Mouse (Mus musculus): ENCODE results near the gene Ifitm5. TPM values are rescaled to one million over a fixed set of nuclear protein-coding genes. Genes with fewer than 3 reads are reported as not detected.

The Ifitm5 gene
- polyA plus RNA-seq, 1 experiment from 2014 or later = 0.60 TPM

Other genes starting within 250 kb of the Ifitm5 start
- gene Cyp2e1, start 186.6 kb downstream of the Ifitm5 start, polyA plus RNA-seq (2014; fragmentation: Nextera tagmentation; extraction: Ambion mirVana) = not detected in 2 replicates
- 0.58 TPM in 1 of 2 replicates, not detected in the other for gene Syce1, start 162.4 kb downstream of the Ifitm5 start, polyA plus RNA-seq (2014; fragmentation: Nextera tagmentation; extraction: Ambion mirVana)
- 0.63 and 0.96 TPM in 2 replicates for gene Zfp941, start 128.1 kb downstream of the Ifitm5 start, polyA plus RNA-seq (2014; fragmentation: Nextera tagmentation; extraction: Ambion mirVana)
- 2.7 and 3.7 TPM in 2 replicates for gene Urah, start 115.3 kb downstream of the Ifitm5 start, polyA plus RNA-seq (2014; fragmentation: Nextera tagmentation; extraction: Ambion mirVana)
- not detected in 2 replicates for gene Scgb1c1, start 104.7 kb downstream of the Ifitm5 start, polyA plus RNA-seq (2014; fragmentation: Nextera tagmentation; extraction: Ambion mirVana)
- gene Odf3, start 102.5 kb downstream of the Ifitm5 start, polyA plus RNA-seq (2014; fragmentation: Nextera tagmentation; extraction: Ambion mirVana) = not detected in 2 replicates
- gene Gm45785, start 94.0 kb downstream of the Ifitm5 start, polyA plus RNA-seq (2014; fragmentation: Nextera tagmentation; extraction: Ambion mirVana) = not detected in 2 replicates
- gene Ric8a, start 93.3 kb downstream of the Ifitm5 start, polyA plus RNA-seq (2014; fragmentation: Nextera tagmentation; extraction: Ambion mirVana) = 44.3 and 45.4 TPM in 2 replicates
- gene Bet1l, start 92.7 kb downstream of the Ifitm5 start, polyA plus RNA-seq (2014; fragmentation: Nextera tagmentation; extraction: Ambion mirVana) = 21.5 and 25.1 TPM in 2 replicates
- gene Psmd13, start 68.3 kb downstream of the Ifitm5 start, polyA plus RNA-seq (2014; fragmentation: Nextera tagmentation; extraction: Ambion mirVana) = 162 and 183 TPM in 2 replicates
- gene Sirt3, start 68.0 kb downstream of the Ifitm5 start, polyA plus RNA-seq (2014; fragmentation: Nextera tagmentation; extraction: Ambion mirVana) = 19.9 and 24.5 TPM in 2 replicates
- gene Cox8b, start 49.8 kb downstream of the Ifitm5 start, polyA plus RNA-seq (2014; fragmentation: Nextera tagmentation; extraction: Ambion mirVana) = 0.97 TPM in 1 of 2 replicates, not detected in the other
- gene Nlrp6, start 29.4 kb downstream of the Ifitm5 start, polyA plus RNA-seq (2014; fragmentation: Nextera tagmentation; extraction: Ambion mirVana) = 1.3 and 1.9 TPM in 2 replicates
- 13.1 and 13.2 TPM in 2 replicates for gene Pgghg, start 8.9 kb downstream of the Ifitm5 start, polyA plus RNA-seq (2014; fragmentation: Nextera tagmentation; extraction: Ambion mirVana)
- gene Gm45717, start 5.6 kb upstream of the Ifitm5 start, polyA plus RNA-seq (2014; fragmentation: Nextera tagmentation; extraction: Ambion mirVana) = not detected in 2 replicates
- gene Ifitm2, start 5.7 kb upstream of the Ifitm5 start, polyA plus RNA-seq (2014; fragmentation: Nextera tagmentation; extraction: Ambion mirVana) = 478 and 500 TPM in 2 replicates
- gene Ifitm1, start 16.9 kb upstream of the Ifitm5 start, polyA plus RNA-seq (2014; fragmentation: Nextera tagmentation; extraction: Ambion mirVana) = 32.7 and 33.5 TPM in 2 replicates
- 45.0 and 47.5 TPM in 2 replicates for gene Ifitm3, start 60.5 kb upstream of the Ifitm5 start, polyA plus RNA-seq (2014; fragmentation: Nextera tagmentation; extraction: Ambion mirVana)
- 0.90 and 0.97 TPM in 2 replicates for gene Ifitm6, start 67.6 kb upstream of the Ifitm5 start, polyA plus RNA-seq (2014; fragmentation: Nextera tagmentation; extraction: Ambion mirVana)
- gene Gm17387, start 78.8 kb upstream of the Ifitm5 start, polyA plus RNA-seq (2014; fragmentation: Nextera tagmentation; extraction: Ambion mirVana) = not detected in 2 replicates
- 3.4 and 4.7 TPM in 2 replicates for gene B4galnt4, start 110.8 kb upstream of the Ifitm5 start, polyA plus RNA-seq (2014; fragmentation: Nextera tagmentation; extraction: Ambion mirVana)
- gene Pkp3, start 127.9 kb upstream of the Ifitm5 start, polyA plus RNA-seq (2014; fragmentation: Nextera tagmentation; extraction: Ambion mirVana) = 1.9 and 2.7 TPM in 2 replicates
- gene Sigirr, start 150.3 kb upstream of the Ifitm5 start, polyA plus RNA-seq (2014; fragmentation: Nextera tagmentation; extraction: Ambion mirVana) = 21.4 and 23.5 TPM in 2 replicates
- 0.09 and 0.41 TPM in 2 replicates for gene Ano9, start 167.5 kb upstream of the Ifitm5 start, polyA plus RNA-seq (2014; fragmentation: Nextera tagmentation; extraction: Ambion mirVana)
- 134 and 147 TPM in 2 replicates for gene Ptdss2, start 172.1 kb upstream of the Ifitm5 start, polyA plus RNA-seq (2014; fragmentation: Nextera tagmentation; extraction: Ambion mirVana)
- gene Rnh1, start 222.6 kb upstream of the Ifitm5 start, polyA plus RNA-seq (2014; fragmentation: Nextera tagmentation; extraction: Ambion mirVana) = 91.2 and 93.7 TPM in 2 replicates
- 112 and 118 TPM in 2 replicates for gene Hras, start 243.7 kb upstream of the Ifitm5 start, polyA plus RNA-seq (2014; fragmentation: Nextera tagmentation; extraction: Ambion mirVana)
- gene Lrrc56, start 243.9 kb upstream of the Ifitm5 start, polyA plus RNA-seq (2014; fragmentation: Nextera tagmentation; extraction: Ambion mirVana) = 20.8 and 20.9 TPM in 2 replicates